Mouse (Mus musculus) B cell, adult (primary cell): ENCODE data around the gene Vezt. TPM values are rescaled to one million over a fixed set of nuclear protein-coding genes. Genes with fewer than 3 reads are reported as not detected.

ENCODE experiments used
- total RNA-seq: library from RNA; stranded (reverse); gene quantifications from 4 replicates; pipeline ENCODE4 v1.2.4, GENCODE M21; 2023; ENCODE audit not compliant: inconsistent age

Gene Vezt
- total RNA-seq, result 15.4 to 23.7 TPM (median 19.7 TPM) in 4 replicates

GRCm38 (mm10) chr10:94035658-94036374, at the start of gene Vezt, which contains the start of gene Fgd6:
Gene Vezt, minus strand, starts transcription at chr10:94035817.
Gene Fgd6, plus strand, starts transcription at chr10:94036001.

DNA sequence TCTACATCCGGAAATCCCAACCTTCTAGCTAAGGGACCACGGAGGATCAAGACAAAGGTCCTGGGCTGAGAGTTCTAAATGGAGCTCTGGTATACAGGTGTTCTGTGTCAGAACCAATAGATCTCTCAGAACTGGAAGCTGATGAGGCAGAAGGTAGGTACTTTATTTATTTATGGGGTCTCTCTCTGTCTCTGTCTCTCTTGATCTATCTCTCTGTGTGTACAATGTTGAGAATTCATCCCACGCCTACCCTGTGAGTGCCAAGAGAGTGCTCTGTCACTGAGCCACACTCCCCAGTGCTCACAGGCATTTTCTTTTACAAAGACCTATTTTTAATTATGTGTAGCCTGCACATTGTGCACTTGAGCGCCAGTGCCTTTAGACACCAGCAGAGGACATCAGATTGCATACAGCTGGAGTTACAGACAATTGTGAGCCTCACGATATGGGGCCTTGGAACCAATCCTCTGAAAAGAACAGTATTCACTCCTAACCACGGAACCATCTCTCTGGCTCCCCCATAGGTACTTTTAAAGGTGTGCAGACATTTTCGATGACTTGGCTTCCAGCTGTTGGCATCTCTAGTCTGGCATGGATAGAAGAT, 138.5 kb downstream of the Vezt start, which contains the start of gene Metap2:
Gene Metap2, minus strand, starts transcription at position 51 of the 604 bp plus-strand sequence.

Other genes with a start within 250 kb of the Vezt start
- 0.16 TPM in 1 of 4 replicates, not detected in the others for gene Usp44, start 204.3 kb downstream of the Vezt start, total RNA-seq
- 83.4 to 98.2 TPM (median 97.2 TPM) in 4 replicates for gene Metap2, start 138.7 kb downstream of the Vezt start, total RNA-seq
- gene Fgd6, start 184 bp upstream of the Vezt start, total RNA-seq, result 17.8 to 21.9 TPM (median 18.9 TPM) in 4 replicates
- gene Nr2c1, start 112.2 kb upstream of the Vezt start, total RNA-seq, result 5.4 to 7.6 TPM (median 6.9 TPM) in 4 replicates
- gene Ndufa12, start 162.9 kb upstream of the Vezt start, total RNA-seq, result 46.8 to 56.4 TPM (median 53.1 TPM) in 4 replicates